Comparison of ENCODE assay signal across 8 mouse cellular contexts in genomic region chr9:110680736-110681507, GRCm38 (mm10). TPM values are rescaled to one million over a fixed set of nuclear protein-coding genes. Genes with fewer than 3 reads are reported as not detected.
DNase-seq lines count a peak whose midpoint lies in the region; ATAC-seq and TF ChIP-seq lines count a peak whose summit lies in the region.
"Had no signal": no experiment of that assay in that cellular context is flagged by ENCODE, and none has a peak within 500 bp of the region (broad histone marks: within the 10 kb centered on the region; RNA-seq: fewer than 3 reads in every experiment).

No protein-coding gene starts in this region.

- TF ChIP-seq CTCF in kidney, postnatal 0 days (IDR thresholded peaks at IDR 0.05; ENCODE audit: low read depth) = no peak
- TF ChIP-seq CTCF in C2C12 (IDR thresholded peaks at IDR 0.05; ENCODE audit: control insufficient read depth, insufficient read depth, insufficient read length) = no peak
- TF ChIP-seq CTCF in brain, embryonic 14.5 days (IDR thresholded peaks at IDR 0.05; ENCODE audit: borderline replicate concordance, extremely low read depth, insufficient read depth, insufficient read length) = no peak

- no peaks in the 10 kb centered on the region for H3K9me3 ChIP-seq in kidney, postnatal 0 days (replicated peaks; ENCODE audit: low read length)
- H3K9me3 ChIP-seq: embryonic facial prominence, embryonic 15.5 days had no signal

- no peak overlapping the region for H3K4me2 ChIP-seq in kidney, postnatal 0 days (ENCODE audit: low read length)
- H3K4me2 ChIP-seq: embryonic facial prominence, embryonic 15.5 days had no signal

- H3K79me3 ChIP-seq in C2C12 (ENCODE audit: low read depth) = peaks cover 43% of the 10 kb centered on the region

- no peak overlapping the region for H3K9ac ChIP-seq in kidney, postnatal 0 days (ENCODE audit: low read depth, low read length)
- H3K9ac ChIP-seq: embryonic facial prominence, embryonic 15.5 days had no signal

- WGBS in kidney, postnatal 0 days = 63% methylated on average over 7 of the region's 7 CpGs
- 26% methylated on average over 7 of the region's 7 CpGs for WGBS in macrophage (ENCODE audit: missing documents)

- no peak for DNase-seq in kidney, postnatal 0 days (ENCODE audit: low spot score)
- no peak for DNase-seq in kidney, adult 18-20 months
- peak; percentile 29 for DNase-seq in brain, embryonic 14.5 days (ENCODE audit: low read depth)
- no peak for DNase-seq in retina, postnatal 1 day
- DNase-seq in heart, adult 18-20 months = no peak

- H3K79me2 ChIP-seq in C2C12 (ENCODE audit: control insufficient read depth, insufficient read depth) (peaks cover 78% of the 10 kb centered on the region), macrophage (ENCODE audit: inconsistent target) (peaks cover 69% of the 10 kb centered on the region)

- no peak overlapping the region for H3K4me3 ChIP-seq in kidney, postnatal 0 days (replicated peaks; ENCODE audit: low read depth, low read length)
- H3K4me3 ChIP-seq in C2C12 (ENCODE audit: insufficient read depth, poor library complexity, severe bottlenecking) (no peak overlapping the region), macrophage (ENCODE audit: inconsistent target) (no peak overlapping the region)
- H3K4me3 ChIP-seq: embryonic facial prominence, embryonic 15.5 days had no signal

- TF ChIP-seq POLR2A in brain, embryonic 14.5 days (IDR thresholded peaks at IDR 0.05; ENCODE audit: borderline replicate concordance, extremely low read depth, insufficient read depth, insufficient read length, poor library complexity, severe bottlenecking) = no peak

- peak overlapping the region; percentile 15; the same call in 1 of the 2 replicates for H3K27ac ChIP-seq in kidney, postnatal 0 days
- H3K27ac ChIP-seq in macrophage = peak overlapping the region; percentile 80
- H3K27ac ChIP-seq: embryonic facial prominence, embryonic 15.5 days had no signal

- peaks cover 52% of the 10 kb centered on the region for H3K4me1 ChIP-seq in kidney, postnatal 0 days (replicated peaks; ENCODE audit: insufficient read depth, low read length)

- no peaks in the 10 kb centered on the region for H3K36me3 ChIP-seq in kidney, postnatal 0 days (ENCODE audit: insufficient read depth, low read length)
- H3K36me3 ChIP-seq in C2C12 (ENCODE audit: control insufficient read depth, insufficient read depth) (no peaks in the 10 kb centered on the region), macrophage (ENCODE audit: inconsistent target) (no peaks in the 10 kb centered on the region)
- H3K36me3 ChIP-seq: embryonic facial prominence, embryonic 15.5 days had no signal

- H3K27me3 ChIP-seq in kidney, postnatal 0 days (ENCODE audit: insufficient read depth, low read length) = no peaks in the 10 kb centered on the region
- no peaks in the 10 kb centered on the region for H3K27me3 ChIP-seq in C2C12 (ENCODE audit: control insufficient read depth, insufficient read depth, insufficient read length)
- H3K27me3 ChIP-seq: embryonic facial prominence, embryonic 15.5 days had no signal

- H3ac ChIP-seq in C2C12 (ENCODE audit: control insufficient read depth, insufficient read length, low read depth) = no peak overlapping the region

- ATAC-seq in kidney, postnatal 0 days (replicated peaks; ENCODE audit: low FRiP score, low read depth) = no peak

TF ChIP-seq in C2C12, 6 proteins besides CTCF, POLR2A, EP300 and RAD21:
- TF ChIP-seq FOSL1 (IDR thresholded peaks at IDR 0.05; ENCODE audit: insufficient read depth, low read length, poor library complexity, severe bottlenecking) (peak; percentile 60), MAX (IDR thresholded peaks at IDR 0.05) (no peak), CEBPB (IDR thresholded peaks at IDR 0.05; ENCODE audit: low read depth) (peak; percentile 13), USF1 (IDR thresholded peaks at IDR 0.05; ENCODE audit: low read depth) (no peak)

RNA-seq across cellular contexts. Expression of gene Ccdc12, which starts 24.6 kb away (rescaled TPM):
- polyA plus RNA-seq in kidney, postnatal 0 days (2015; fragmentation: Nextera tagmentation; extraction: Ambion mirVana) = 153 and 154 TPM in 2 replicates
- polyA plus RNA-seq in C2C12 (2012; fragmentation: generic; extraction: Trizol) = 86.7 TPM
- polyA plus RNA-seq in brain, embryonic 14.5 days (2012; rRNA removed) = 76.0 and 103 TPM in 2 replicates
- total RNA-seq in macrophage (2018; cell fraction: chromatin; rRNA removed) = 100 to 1,000 TPM in 17 of 26 experiments, 10 to 100 TPM in 9; 46.5 to 229 (median 117) TPM
- total RNA-seq in macrophage (2018; cell fraction: cytosol; rRNA removed) = 100 to 1,000 TPM; 104 to 201 (median 145) TPM
- 100 to 1,000 TPM in 17 of 26 experiments, 10 to 100 TPM in 9; 43.2 to 258 (median 124) TPM for total RNA-seq in macrophage (2018; cell fraction: nucleus; rRNA removed)
- 80.9 to 152 TPM (median 147 TPM) in 3 replicates for polyA plus RNA-seq in macrophage (2018)
- 10 to 100 TPM; 57.3 to 61.5 TPM for total RNA-seq in heart, adult 18-20 months (2021)

RNA-seq across cellular contexts. Expression of gene Nbeal2, which starts 27.0 kb away (rescaled TPM):
- polyA plus RNA-seq in kidney, postnatal 0 days (2015; fragmentation: Nextera tagmentation; extraction: Ambion mirVana) = 2.9 and 3.9 TPM in 2 replicates
- polyA plus RNA-seq in C2C12 (2012; fragmentation: generic; extraction: Trizol) = 3.3 TPM
- 11.8 and 15.5 TPM in 2 replicates for polyA plus RNA-seq in brain, embryonic 14.5 days (2012; rRNA removed)
- 100 to 1,000 TPM in 12 of 26 experiments, 10 to 100 TPM in 13, 1 to 10 TPM in 1; 6.2 to 170 (median 78.6) TPM for total RNA-seq in macrophage (2018; cell fraction: chromatin; rRNA removed)
- total RNA-seq in macrophage (2018; cell fraction: cytosol; rRNA removed) = 10 to 100 TPM in 22 of 26 experiments, 1 to 10 TPM in 4; 7.3 to 21.7 (median 15.4) TPM
- total RNA-seq in macrophage (2018; cell fraction: nucleus; rRNA removed) = 10 to 100 TPM in 23 of 26 experiments, 1 to 10 TPM in 3; 6.0 to 71.7 (median 37.9) TPM
- polyA plus RNA-seq in macrophage (2018) = 8.6 to 16.6 TPM (median 14.0 TPM) in 3 replicates
- total RNA-seq in heart, adult 18-20 months (2021) = 1 to 10 TPM; 6.8 to 7.6 TPM

RNA-seq across cellular contexts. Expression of gene Nradd, which starts 56.7 kb away (rescaled TPM):
- polyA plus RNA-seq in kidney, postnatal 0 days (2015; fragmentation: Nextera tagmentation; extraction: Ambion mirVana) = 42.3 and 45.7 TPM in 2 replicates
- 87.7 TPM for polyA plus RNA-seq in C2C12 (2012; fragmentation: generic; extraction: Trizol)
- polyA plus RNA-seq in brain, embryonic 14.5 days (2012; rRNA removed) = 25.1 and 33.9 TPM in 2 replicates
- total RNA-seq in macrophage (2018; cell fraction: chromatin; rRNA removed) = 1 to 10 TPM in 20 of 26 experiments, not detected in 6; 1.3 to 8.1 (median 3.5) TPM
- 1 to 10 TPM in 25 of 26 experiments, under 1 TPM in 1; 0.95 to 2.8 (median 1.6) TPM for total RNA-seq in macrophage (2018; cell fraction: cytosol; rRNA removed)
- total RNA-seq in macrophage (2018; cell fraction: nucleus; rRNA removed) = 1 to 10 TPM in 23 of 26 experiments, under 1 TPM in 2, not detected in 1; 0.67 to 7.7 (median 1.9) TPM
- 0.95 to 4.3 TPM (median 2.3 TPM) in 3 replicates for polyA plus RNA-seq in macrophage (2018)
- 1 to 10 TPM; 1.4 to 2.0 TPM for total RNA-seq in heart, adult 18-20 months (2021)
